Mouse (Mus musculus) CD4-positive, CD25-positive, alpha-beta regulatory T cell, adult 2 months (primary cell): ENCODE results near the gene Pacrg.
A peak's percentile ranks its signal among the peaks of the same experiment; 100 is the strongest.

Experiments
- DNase-seq: peaks from one replicate; pipeline ENCODE4 v3.0.0-alpha.2; 2012; ENCODE audit warnings: low read depth, low spot score

The Pacrg gene

GRCm38 (mm10) chr17:10840148-10840707, at the start of gene Pacrg, which contains the start of gene Prkn:
TSS of gene Pacrg (minus strand) at chr17:10840311.
TSS of gene Prkn (plus strand) at chr17:10840384.
- peak; percentile 96 for DNase-seq

DNA sequence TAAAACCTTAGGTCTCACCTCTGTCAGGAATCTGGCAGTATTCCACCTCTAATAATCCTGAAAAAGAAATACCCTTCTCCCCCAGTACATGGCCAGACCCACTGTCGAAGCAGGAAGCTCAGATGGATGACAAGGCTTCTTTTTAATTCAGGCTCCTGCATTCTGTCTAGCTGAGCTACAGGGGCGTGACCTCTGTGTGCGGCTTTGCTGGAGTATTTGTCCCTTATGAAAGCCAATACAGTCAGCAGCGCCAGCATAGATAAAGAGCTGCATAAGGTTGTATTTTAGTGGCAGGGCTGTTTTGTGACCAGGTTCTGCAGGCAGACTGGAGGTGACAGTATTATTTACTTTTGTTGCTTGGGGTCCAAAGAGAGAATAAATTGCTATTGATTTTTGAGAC, 47.8 kb upstream of the Pacrg start:
- no peak for DNase-seq

DNA sequence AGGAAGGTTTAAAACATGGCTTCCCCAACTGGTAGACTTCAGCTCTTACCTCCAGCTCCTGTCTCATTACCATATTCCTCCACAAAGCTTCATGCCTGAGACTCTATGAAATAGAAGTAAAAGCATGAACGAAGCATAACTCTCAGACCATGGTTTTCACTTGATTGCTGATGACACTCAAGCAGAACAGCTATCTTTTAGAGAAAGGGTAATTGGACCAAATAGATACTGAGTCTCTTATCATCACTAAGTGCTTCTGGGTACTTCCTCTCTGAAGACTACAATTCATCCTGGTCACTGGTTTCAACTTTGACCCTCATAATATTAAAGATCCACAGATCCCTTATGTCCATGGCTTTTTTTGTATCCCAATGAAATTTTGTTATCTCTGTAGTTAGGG, 42.1 kb upstream of the Pacrg start:
- no peak for DNase-seq

DNA sequence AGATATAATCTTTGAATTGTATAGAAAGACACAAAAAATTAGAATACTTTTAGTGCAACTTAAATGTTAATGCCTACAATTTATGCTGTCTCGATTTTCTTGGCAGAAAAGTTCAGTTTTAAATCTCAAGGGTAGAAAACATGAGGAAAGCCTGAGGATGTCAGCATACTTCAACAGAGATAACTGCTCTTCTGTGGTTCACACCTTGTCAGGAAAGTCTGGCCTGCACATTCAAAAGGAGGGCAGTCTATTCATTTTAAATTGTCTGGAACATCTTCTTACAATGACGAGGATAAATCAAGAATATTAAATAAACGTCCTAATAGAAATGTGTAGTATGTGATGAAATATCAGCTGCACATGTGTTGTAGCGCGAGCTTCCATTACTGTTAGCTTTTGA, 38.9 kb upstream of the Pacrg start:
- DNase-seq: no peak

DNA sequence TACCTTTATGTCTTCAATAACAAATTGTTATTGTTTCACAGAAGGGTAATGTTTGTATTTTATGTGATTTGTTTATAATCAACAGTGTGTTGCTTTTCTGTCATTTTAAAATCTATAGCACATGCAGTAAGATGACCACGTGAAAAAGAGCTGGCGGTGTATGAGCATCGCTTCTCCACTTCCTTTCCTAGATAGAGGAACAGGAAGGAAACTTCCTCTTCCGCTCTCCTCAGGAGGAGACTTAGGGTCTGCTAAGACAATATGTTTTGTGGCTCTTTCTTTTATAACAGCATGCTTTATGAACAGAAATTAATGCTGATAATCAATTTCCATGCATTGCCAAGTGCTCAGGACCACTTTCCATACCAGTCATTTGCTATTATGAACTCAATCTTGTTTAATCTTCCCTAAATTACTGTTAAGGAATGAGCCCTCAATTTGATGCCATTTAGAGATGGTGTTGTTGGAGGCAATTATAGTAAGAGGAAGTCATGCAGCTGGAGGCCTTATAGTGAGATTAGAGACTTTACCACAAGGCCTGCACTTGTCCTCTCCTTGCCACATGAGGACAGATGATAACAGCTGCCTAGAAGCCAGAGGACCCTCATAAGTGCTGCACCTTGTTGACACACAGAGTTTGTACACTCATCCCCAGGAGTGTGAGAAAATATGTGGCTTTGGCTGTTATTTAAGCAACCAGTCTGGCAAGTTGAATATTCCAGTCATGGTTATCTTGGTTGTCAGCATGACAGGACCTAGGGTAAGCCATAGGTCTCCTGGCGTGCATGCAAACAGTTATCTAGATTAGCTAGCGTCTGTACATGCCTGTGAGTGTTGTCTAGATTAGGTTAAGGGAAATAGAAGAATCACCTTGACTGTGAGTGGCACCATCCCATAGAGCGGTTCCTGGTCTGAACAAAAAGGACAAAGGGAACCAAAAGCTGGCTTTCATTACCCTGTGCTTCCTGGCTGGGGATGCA, 34.4 kb upstream of the Pacrg start:
- DNase-seq: no peak

- no peak for DNase-seq
Observed at GRCm38 (mm10) chr17:10854207-10854606, 14.1 kb upstream of the Pacrg start.

DNA sequence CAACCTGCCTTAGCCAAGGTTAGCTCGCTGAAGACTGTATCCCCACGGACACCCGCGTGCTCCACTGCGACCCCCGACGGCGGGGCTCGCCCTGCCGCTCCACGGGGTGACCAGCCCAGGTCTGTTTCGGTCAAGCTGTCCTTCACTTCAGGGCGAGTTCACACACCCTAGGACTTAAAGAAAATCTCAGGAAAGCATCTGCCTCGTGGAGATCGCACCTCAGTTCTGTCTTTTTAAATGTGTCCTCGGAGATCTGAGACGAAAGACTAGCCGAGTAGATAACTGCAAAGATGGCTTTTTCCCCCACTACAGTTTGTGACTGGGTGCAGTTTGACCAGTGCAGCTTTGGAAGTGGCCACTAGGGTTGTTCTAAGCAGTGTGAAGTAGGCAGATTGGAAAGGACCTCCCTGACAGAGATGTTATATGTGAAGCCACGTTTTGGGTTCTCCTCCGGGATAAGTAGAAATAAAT, 655 bp upstream of the Pacrg start:
- DNase-seq: peak; percentile 58

DNA sequence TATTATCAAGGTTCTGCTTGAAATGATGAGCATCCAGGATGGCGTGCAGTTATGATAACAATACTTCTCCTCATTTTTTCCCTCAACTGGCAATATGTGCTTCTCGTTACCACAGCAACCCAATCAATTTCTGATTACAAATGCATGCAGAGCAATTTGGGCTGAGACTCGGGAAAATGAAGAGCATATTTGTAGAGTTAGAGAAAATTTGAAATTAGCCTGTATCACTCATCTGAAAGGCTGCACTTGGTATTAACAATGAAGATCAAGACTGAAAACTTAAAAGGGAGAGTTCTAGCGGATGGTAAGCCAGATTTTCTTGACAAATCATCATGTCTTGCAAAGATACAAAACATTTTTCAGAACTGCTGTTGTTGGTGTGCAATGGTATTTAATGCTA, 21.1 kb downstream of the Pacrg start:
- no peak for DNase-seq

- DNase-seq: no peak
Observed at GRCm38 (mm10) chr17:10808571-10808970, 31.5 kb downstream of the Pacrg start.

- no peak for DNase-seq
Observed at GRCm38 (mm10) chr17:10807261-10807998, 32.7 kb downstream of the Pacrg start.

GRCm38 (mm10) chr17:10806692-10807091, 33.4 kb downstream of the Pacrg start:
- no peak for DNase-seq

GRCm38 (mm10) chr17:10791661-10792060, 48.5 kb downstream of the Pacrg start:
- DNase-seq: no peak

DNA sequence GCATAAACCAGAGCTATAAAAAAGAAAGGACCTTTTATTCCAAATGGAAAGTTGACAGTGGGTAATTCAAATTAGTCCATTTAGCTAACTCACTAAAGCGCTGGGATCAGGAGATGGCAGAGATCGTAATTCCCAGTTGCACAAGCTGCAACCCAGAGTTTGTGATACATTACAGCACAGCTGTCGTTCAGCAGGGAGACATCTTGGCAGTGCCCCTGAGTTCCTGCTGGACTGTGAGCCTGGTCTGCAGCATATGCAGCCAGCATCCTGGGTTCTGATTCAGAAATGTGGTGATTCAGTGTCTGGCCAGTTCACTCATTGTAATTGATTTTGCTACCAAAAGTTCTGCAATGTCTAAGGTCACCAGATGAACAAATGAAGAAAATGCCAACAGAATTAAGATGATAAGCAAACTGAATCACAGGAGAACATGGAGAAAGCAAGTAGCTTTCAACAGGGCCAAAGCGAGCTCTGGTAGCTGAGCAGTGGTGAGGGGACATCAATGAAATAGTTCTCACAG, 55.6 kb downstream of the Pacrg start:
- no peak for DNase-seq

DNA sequence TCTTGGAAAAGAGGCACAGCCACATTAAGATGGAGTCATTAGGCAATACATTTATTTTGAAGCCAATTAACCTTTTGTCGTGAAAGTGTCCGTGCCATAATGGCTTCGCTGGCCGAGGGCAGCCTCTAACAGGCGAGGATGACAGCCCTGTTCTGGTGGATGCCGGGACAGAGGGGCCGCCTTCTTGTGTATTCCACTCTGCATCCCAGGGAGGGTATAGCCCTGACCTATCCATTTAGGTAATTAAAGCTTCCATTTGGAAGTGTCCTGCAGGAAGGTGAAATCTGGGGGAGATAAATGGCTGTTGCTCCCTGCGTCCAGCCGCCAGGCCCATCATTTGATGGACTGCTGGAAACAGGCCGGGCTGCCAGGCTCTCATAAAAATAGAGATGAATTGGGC, 63.6 kb downstream of the Pacrg start:
- DNase-seq: no peak

- DNase-seq: no peak
Observed at GRCm38 (mm10) chr17:10774468-10774867, 65.6 kb downstream of the Pacrg start.

- no peak for DNase-seq
Observed at GRCm38 (mm10) chr17:10772207-10772606, 67.9 kb downstream of the Pacrg start.

DNA sequence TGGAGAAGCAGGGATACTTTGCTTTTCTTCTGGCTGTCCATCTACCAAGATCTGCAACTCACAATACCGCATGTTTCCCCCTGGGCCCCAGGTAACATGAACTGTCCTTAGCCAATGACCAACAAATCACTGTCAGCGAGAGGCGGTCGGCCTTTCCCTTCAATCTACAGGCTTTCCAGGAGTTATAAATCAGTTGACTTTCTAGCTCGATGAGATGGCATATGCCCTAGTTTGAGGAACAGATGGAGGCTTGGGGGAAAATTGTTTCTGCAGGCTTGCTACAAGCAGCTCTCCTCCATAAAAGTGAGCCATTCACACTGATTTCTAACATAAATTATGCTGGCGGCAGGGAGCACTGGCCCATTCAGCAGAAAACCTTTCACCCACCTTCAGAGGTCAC, 70.2 kb downstream of the Pacrg start:
- no peak for DNase-seq

DNA sequence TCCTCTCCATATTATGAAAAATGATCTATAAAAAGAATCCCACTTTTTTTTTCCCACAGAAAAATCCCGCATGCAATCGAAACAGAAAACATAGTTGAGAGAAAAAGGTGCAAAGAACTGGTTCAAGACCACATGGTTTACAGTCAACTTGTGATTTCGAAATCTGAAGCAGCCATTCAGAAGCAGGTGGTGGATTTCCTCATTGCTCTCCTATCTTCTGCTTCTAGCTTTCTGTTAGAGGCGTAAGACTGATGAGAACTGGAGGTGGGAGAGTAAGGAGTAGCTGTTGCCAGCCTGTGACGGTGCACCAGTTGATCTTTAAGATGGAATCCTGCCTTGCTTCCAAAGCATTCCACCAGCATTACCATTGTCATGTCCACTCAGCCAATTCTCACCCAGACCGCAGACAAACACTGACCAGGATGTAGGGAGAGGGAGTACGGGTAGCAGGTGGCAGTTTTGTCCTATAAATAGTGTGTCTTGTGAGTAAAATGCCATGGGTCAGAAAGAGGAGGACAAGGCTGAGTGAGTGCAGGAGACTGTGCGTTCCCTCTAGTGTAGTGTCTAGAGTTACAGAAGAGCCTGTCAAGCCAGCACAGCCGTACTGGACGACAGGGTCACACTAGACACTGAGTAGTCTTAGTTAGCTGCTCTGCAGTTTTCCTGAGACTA, 73.2 kb downstream of the Pacrg start:
- no peak for DNase-seq

DNA sequence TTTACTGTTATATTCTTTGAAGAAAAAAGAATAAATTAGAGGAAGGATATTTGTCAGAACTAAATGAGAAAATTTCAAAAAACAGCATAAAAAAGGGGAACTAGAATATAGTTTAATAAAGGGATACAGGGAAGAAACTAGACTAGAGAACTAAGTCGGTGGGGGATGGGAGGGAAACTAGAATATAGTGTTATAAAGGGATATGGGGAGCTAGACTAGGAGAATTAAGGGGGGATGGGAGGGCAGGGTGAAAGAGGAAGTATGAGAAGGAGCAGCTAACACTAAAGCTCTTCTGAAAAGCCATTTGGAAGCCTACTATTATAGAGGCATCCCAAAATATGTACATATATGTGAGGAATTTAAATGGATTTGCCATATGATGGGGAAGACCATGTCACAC, 75.8 kb downstream of the Pacrg start:
- no peak for DNase-seq

- DNase-seq: no peak
Observed at GRCm38 (mm10) chr17:10757455-10757854, 82.7 kb downstream of the Pacrg start.

DNA sequence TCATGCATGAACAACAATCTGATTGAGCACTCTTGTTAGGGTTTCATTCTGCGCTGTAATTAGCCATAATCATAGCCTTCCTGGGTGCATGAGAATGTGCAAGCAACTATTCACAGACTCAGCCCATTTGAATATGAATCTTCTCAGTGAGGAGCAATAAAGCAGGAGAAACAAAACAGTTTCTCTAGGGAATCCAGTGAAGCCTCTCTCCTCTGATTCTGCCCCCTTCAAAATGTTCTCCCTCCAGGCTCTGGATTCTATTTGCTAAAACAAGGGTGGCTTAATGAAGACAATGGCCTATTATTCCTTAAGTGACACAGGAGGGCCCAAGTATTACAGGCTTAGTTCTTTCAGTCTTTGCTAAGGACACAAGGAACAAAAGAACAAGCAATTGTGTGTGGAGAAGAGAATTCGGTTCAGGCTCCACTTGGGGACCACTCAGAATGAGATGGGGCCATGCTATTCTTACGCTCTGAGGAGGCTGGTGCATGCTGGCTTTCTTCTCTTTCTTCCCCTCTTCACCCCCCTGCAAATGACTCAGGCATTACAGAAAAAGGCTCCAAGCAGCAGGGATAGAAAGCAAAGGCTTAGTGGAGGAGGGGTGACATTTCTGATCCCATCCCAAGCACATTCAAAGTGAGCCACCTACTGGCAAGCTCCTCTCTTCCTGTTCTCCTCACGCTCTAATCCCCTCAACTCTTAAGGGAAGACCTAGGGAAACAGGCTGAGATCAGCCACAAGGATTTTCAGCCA, 95.2 kb downstream of the Pacrg start:
- no peak for DNase-seq
